Mouse (Mus musculus): ENCODE results near the gene Cldnd2. TPM values are rescaled to one million over a fixed set of nuclear protein-coding genes. Genes with fewer than 3 reads are reported as not detected.

Cldnd2 gene
- total RNA-seq, 2 experiments from 2014 or later: 0.49 TPM; not detected in 1

- ATAC-seq (replicated peaks; ENCODE audit: poor library complexity): peak; percentile 73
These were observed 3.3 kb downstream of the Cldnd2 start, which contains the start of the genes Etfb and Gm45233 for GRCm38 (mm10) chr7:43443917-43444293. Gene Etfb, plus strand, starts transcription at chr7:43444083. Gene Gm45233, plus strand, starts transcription at chr7:43444128.

DNA sequence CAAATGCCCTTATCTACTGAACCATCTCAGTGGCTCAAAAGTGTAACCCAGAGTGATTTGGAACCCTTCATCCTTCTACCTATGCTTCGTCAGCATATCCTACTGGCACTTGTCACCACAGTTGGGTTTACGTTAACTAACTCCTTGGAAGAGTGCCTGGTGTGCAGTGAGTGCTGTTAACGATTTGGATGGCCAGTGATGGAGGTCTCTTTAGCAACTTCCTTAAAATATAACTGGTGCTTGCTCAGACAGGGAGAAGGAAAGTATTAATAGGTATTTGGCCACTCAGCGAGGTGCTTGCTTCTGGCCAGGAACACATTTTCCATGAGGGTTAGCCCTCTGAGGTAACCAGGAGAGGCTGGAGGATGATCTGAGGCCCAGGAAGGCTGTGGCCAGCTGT, 7.2 kb downstream of the Cldnd2 start:
- ATAC-seq (replicated peaks; ENCODE audit: poor library complexity): no peak

DNA sequence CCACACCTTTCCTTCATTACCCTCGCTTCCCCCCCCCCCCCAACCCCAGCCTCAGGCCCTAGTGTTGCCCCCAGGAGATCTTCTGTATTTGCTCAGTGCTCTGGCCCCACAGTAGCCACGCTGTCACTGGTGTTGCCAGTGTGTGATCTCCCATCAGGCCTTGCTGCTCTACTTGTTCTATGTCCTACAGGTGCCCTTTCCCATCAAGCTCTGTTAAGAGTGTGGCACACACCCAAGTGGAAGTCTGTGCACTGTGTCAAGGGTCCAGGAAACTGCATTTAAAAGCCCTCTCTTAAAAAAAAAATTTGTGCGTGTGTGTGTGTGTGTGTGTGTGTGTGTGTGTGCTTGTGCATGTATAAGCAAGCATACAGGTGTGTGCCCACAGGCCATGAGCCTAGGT, 7.7 kb downstream of the Cldnd2 start:
- ATAC-seq (replicated peaks; ENCODE audit: poor library complexity): no peak

DNA sequence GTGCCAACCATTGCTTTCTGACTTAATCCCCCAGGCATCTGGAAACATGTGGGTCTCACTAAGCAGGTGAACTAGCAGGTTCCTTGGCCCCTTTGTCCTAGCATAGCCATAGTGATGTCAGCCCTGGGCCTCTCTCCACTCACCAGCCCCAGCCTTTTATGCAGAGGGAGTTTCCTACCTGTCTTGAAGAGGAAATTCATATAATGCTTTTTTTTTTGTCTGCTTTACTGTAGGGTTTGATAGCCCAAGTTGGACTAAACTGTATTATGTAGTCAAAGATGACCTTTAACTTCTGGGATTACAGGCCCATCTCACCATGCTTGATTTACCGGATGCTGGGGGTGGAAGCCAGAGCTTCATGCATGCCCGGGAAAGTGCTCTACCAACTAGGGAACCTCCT, 9.2 kb downstream of the Cldnd2 start:
- no peak for ATAC-seq (replicated peaks; ENCODE audit: poor library complexity)

DNA sequence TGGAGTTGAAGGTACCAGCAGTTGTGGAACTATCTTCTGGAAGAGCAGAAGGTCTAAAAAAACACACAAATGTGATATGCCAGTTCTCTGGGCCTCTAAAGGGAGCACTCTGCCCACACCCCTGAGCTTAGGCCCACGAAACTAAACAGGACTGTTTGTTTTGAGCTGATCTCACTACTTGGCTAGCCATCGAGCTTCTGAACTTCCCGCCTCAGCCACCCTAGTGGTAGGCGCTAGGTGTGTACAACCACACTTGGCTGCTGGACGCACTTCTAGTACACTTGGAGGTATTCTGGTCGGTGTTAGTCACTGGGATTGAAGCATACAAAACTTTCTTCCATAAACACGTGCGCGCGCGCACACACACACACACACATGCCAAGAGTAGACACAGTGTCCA, 11.1 kb downstream of the Cldnd2 start:
- ATAC-seq (replicated peaks; ENCODE audit: poor library complexity): no peak

DNA sequence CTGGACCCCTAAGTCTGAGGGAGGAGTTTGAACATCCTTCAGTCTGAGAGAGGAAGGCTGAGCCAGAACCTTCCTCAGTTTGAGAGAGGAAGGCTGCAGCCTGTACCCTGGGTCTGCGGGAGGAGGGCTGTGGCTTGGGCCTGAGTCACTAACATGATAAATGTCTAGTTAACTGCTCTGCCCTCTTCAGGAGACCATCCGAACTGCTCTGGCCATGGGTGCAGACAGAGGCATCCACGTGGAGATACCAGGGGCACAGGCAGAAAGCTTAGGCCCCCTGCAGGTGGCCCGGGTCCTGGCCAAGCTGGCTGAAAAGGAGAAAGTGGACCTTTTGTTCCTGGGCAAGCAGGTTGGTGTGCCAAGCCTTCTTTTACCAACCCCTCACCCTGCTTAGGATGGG, 12.0 kb downstream of the Cldnd2 start:
- ATAC-seq (replicated peaks; ENCODE audit: poor library complexity): peak; percentile 88

DNA sequence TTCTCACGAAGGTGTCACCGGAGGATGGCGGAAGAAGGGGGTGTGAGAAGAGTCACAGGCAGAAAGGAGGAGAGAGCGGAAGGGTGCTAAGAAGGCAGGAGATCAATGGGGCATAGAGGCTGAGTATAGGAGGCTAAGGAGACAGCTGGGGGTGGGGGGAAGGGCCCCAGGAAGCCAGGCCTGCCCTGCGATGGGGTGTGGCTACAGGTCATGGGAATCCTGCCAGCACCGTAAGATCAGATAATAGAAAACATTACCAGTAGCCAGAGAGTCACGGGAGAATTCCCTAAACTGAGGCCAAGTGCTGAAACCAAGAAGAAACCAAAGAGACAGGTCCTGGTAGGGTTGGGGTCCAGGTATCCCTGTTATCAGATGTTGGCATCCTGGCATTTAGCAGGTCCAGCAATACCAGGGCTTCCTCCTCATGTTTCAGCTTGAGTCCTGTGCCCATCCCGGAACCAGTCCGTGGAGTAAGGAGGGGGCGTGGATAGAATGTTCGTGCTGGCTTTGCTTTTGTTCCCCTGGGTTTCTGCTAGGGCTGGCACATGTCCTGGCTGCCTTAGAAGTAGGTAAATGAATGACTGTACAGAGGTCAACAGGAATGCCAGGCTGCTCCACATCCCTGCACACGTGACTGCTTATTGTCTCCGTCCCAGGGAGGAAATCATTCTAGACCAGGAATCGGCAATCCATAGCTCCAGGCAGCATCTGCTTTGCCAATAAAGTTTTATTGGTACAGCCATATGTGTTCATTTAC, 13.2 kb downstream of the Cldnd2 start:
- ATAC-seq (replicated peaks; ENCODE audit: poor library complexity): peak; percentile 6

DNA sequence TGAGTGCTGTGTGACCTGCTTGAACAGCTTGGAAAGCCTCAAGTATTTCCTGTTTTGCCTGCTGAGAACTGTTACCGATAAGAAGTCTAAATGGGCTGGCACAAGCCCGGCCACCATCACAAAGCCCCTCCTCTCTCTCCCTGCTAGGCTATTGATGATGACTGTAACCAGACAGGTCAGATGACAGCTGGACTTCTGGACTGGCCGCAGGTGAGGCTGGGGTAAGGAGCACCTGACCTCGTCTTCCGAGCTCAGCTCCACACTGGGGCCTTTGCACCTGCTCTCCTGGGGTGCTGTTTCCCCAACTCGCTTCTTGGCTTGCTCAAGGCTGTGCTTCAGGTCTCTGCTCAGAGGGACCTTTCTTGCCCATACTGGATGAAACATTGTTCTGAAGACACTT, 13.8 kb downstream of the Cldnd2 start:
- ATAC-seq (replicated peaks; ENCODE audit: poor library complexity): no peak

GRCm38 (mm10) chr7:43462851-43463250, 22.3 kb downstream of the Cldnd2 start, which contains the start of gene Vsig10l:
Gene Vsig10l, plus strand, starts transcription at chr7:43463151.
- no peak for ATAC-seq (replicated peaks; ENCODE audit: poor library complexity)

- no peak for ATAC-seq (replicated peaks; ENCODE audit: poor library complexity)
These were observed 23.4 kb downstream of the Cldnd2 start for GRCm38 (mm10) chr7:43463976-43464375.

DNA sequence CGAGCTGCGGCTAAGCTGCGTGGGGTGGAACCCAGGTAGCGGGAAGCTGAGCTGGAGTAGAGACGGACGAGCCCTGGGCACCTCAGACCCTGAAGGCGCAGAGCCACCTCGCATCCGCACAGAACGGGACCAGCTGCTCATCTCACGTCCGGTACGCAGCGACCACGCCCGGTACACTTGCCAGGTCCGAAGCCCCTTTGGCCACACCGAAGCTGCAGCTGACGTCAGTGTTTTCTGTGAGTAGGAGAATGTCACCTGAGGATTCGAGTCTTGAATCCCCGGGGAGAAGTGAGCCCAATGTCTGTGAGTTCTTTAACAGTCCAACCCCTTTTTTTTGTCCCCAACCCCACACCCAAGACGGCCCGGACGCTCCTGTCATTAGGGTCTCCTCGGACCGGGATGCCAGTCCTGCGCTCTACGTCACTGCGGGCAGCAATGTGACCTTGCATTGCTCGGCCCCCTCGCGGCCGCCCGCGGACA, 24.3 kb downstream of the Cldnd2 start:
- ATAC-seq (replicated peaks; ENCODE audit: poor library complexity): peak; percentile 38; the same call in 1 of the 2 replicates

DNA sequence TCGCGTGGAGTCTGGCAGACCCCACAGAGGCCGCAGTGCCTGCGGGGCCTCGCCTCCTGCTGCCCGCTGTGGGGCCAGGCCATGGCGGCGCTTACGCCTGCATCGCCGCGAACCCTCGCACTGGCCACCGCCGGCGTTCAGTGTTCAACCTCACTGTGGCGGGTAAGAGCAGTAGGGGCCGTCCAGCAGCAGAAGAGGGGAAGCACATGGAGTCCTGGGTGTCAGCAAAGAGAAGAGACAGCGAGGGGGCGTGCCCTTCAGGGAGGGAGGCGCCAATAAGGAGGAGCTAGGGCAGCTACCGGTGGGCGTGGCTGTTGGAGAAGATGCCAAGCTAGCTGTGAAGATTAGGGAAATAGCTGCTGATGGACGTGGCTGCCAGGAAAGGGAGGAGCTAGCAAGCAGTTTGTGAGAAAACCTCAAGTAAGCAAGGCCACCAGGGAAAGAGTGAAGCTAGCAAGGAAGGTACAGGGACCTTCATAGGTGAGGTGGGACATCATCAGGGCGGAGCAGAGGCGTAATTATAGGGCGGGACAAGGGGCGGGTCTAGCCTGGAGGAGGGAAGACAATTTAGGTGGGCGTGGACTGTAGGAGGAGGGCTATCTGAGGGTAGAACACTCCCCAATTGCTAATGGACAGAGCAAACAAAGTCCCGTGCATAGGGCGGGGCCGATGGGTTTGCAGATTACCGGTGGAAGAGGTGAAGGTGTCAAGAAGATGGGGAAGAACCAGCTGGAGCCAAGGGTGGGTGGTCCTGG, 24.9 kb downstream of the Cldnd2 start:
- ATAC-seq (replicated peaks; ENCODE audit: poor library complexity): peak; percentile 82

GRCm38 (mm10) chr7:43466099-43466694, 25.6 kb downstream of the Cldnd2 start:
- peak; percentile 65 for ATAC-seq (replicated peaks; ENCODE audit: poor library complexity)

DNA sequence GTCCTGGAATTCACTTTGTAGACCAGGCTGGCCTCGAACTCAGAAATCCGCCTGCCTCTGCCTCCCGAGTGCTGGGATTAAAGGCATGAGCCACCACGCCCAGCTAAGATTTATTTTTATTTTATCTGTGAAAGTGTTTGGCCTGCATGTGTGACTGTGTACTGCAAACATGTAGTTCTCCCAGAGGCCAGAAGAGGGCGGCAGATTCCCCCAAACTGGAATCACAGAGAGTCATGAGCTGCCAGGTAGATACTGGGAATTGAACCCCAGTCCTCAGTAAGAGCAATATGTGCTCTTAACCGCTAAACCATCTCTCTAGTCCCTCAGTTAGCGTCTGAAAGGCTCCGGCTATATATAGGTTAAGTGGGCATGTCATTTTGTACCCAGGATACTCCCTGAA, 29.8 kb downstream of the Cldnd2 start:
- ATAC-seq (replicated peaks; ENCODE audit: poor library complexity): 0 out of 2 replicates have a peak, but pooled peaks have one; percentile 16

DNA sequence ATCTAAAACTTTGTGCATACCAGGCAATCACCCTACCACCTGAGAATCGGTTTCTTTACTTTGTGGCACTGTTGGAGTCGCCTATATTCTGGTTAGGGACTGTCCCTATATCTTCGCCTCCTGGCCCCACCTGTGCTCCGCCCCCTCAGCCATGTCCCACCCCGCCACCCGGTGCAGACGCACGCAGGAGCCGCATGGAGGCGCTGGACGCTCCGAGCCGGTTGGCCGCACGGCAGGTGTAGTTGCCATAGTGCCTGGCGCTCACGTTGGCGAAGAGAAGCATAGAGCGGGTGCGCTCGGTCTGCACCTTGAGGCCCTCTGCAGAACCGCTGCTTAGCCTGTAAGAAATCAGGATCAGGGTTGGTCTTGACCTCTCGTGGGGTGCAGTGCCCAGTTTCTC, 35.1 kb downstream of the Cldnd2 start:
- ATAC-seq (replicated peaks; ENCODE audit: poor library complexity): peak; percentile 77

GRCm38 (mm10) chr7:43476376-43476775, 35.8 kb downstream of the Cldnd2 start:
- no peak for ATAC-seq (replicated peaks; ENCODE audit: poor library complexity)

- no peak for ATAC-seq (replicated peaks; ENCODE audit: poor library complexity)
These were observed 40.6 kb downstream of the Cldnd2 start for GRCm38 (mm10) chr7:43481191-43481590.

DNA sequence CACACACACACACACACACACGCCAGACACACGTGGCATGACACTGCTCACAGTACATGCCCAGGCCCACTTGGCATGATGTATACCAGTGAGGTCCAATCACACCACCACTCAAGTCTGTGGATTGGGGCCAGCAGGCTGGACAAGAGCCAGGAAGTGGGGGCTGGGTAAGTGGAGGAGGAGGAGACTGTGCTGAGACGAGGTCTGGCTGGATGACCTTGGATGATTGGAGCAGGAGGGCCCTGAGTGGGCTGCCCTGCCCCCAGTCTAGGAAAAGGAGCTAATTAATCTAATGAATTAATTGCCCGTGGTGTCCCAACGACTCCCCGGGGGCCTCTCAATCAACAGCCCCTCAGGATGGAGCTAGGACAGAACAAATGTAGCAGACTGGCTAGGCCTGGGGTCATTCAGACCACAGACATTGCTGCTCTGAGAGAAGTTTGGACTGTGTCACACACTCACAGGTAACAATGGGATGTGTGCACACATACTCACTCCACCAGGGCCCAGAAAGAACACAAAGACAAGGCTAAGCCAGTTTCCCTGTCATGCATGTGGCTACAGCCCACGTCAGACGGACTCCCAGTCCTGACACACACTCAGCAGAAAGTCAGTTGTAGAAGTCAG, 41.6 kb downstream of the Cldnd2 start:
- no peak for ATAC-seq (replicated peaks; ENCODE audit: poor library complexity)

DNA sequence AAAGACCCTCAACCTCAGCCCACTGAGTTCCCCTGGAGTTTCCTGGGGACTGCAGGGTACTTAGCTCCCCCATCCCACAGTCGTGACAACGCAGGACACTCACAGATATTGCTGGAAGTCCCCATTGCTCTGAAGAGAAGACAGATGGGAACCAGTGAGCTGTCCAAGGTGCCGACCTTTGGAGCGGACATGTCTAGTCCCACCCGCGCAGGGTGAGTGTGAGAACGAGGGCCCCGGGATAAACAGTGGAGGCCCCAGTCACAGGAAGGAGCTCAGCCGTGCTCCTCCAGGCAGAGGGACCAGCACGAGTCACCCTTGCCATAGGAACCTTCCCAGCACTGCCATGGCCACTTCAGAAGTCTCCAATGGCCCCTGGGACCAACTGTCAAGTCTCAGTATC, 42.7 kb downstream of the Cldnd2 start:
- ATAC-seq (replicated peaks; ENCODE audit: poor library complexity): peak; percentile 64; the same call in 1 of the 2 replicates

DNA sequence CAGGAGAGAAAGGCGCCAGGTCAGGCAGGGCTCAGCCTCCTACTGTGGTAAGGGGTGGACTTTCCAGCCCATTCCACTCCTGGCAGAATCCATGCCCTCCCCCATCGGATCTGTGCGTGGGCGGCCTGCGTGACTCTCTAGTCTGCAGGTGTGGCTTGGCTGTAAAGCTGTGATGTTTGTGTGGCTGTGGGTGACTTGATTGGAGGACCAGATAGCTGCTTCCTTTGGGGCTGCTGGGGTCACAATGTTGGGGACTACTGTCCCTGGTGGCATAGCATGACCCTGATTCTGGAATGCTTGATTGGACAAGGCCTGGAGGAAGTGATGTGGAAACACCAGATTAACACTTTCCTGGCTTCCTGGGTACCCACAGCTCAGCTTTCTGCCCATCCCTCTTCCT, 48.1 kb downstream of the Cldnd2 start:
- 0 out of 2 replicates have a peak, but pooled peaks have one; percentile 4 for ATAC-seq (replicated peaks; ENCODE audit: poor library complexity)

GRCm38 (mm10) chr7:43489631-43490125, 49.1 kb downstream of the Cldnd2 start, which contains the start of gene Iglon5:
Gene Iglon5, minus strand, starts transcription at chr7:43490075.
- ATAC-seq (replicated peaks; ENCODE audit: poor library complexity): no peak

Data from megakaryocyte progenitor cell, adult 5-6 weeks (primary cell).